Mouse (Mus musculus): ENCODE data around the gene Fank1. TPM values are rescaled to one million over a fixed set of nuclear protein-coding genes. Genes with fewer than 3 reads are reported as not detected.

The Fank1 gene
- polyA plus RNA-seq (2014; fragmentation: Illumina TruSeq; extraction: RNeasy Lipid Tissue Mini Kit (QIAGEN cat#74804); ENCODE audit: low read depth, low replicate concordance): 6.9 TPM

GRCm38 (mm10) chr7:133776626-133776996 lies at the start of gene Fank1:
Fank1 (plus strand) TSS chr7:133776861.

GRCm38 (mm10) chr7:133782717-133783435 lies 6.2 kb downstream of the Fank1 start, which contains the start of gene Dhx32:
Dhx32 (minus strand) TSS chr7:133782726.

Other genes with a start within 250 kb of the Fank1 start
- 3.3 TPM for gene Tex36, start 174.7 kb upstream of the Fank1 start, polyA plus RNA-seq (2014; fragmentation: Illumina TruSeq; extraction: RNeasy Lipid Tissue Mini Kit (QIAGEN cat#74804); ENCODE audit: low read depth, low replicate concordance)
- gene Edrf1, start 139.3 kb upstream of the Fank1 start, polyA plus RNA-seq (2014; fragmentation: Illumina TruSeq; extraction: RNeasy Lipid Tissue Mini Kit (QIAGEN cat#74804); ENCODE audit: low read depth, low replicate concordance): 18.5 TPM
- not detected for gene Mmp21, start 96.8 kb upstream of the Fank1 start, polyA plus RNA-seq (2014; fragmentation: Illumina TruSeq; extraction: RNeasy Lipid Tissue Mini Kit (QIAGEN cat#74804); ENCODE audit: low read depth, low replicate concordance)
- gene Bccip, start 67.5 kb upstream of the Fank1 start, polyA plus RNA-seq (2014; fragmentation: Illumina TruSeq; extraction: RNeasy Lipid Tissue Mini Kit (QIAGEN cat#74804); ENCODE audit: low read depth, low replicate concordance): 69.5 TPM
- gene Uros, start 66.8 kb upstream of the Fank1 start, polyA plus RNA-seq (2014; fragmentation: Illumina TruSeq; extraction: RNeasy Lipid Tissue Mini Kit (QIAGEN cat#74804); ENCODE audit: low read depth, low replicate concordance): 23.1 TPM
- gene Dhx32, start 5.9 kb downstream of the Fank1 start, polyA plus RNA-seq (2014; fragmentation: Illumina TruSeq; extraction: RNeasy Lipid Tissue Mini Kit (QIAGEN cat#74804); ENCODE audit: low read depth, low replicate concordance): 38.3 TPM